8 mouse cellular contexts compared by ENCODE assay signal in genomic region chr13:101719312-101719870, GRCm38 (mm10). TPM values are rescaled to one million over a fixed set of nuclear protein-coding genes. Genes with fewer than 3 reads are reported as not detected.
DNase-seq lines count a peak whose midpoint lies in the region; ATAC-seq and TF ChIP-seq lines count a peak whose summit lies in the region.

No protein-coding gene starts in this region.

- H3K27me3 ChIP-seq in forebrain, embryonic 16.5 days (replicated peaks; ENCODE audit: control insufficient read depth, insufficient read depth, low read length): no peaks in the 10 kb centered on the region
- no peaks in the 10 kb centered on the region for H3K27me3 ChIP-seq in lung, embryonic 16.5 days (ENCODE audit: control insufficient read depth, insufficient read depth, low read depth, low read length)

- ATAC-seq in forebrain, embryonic 16.5 days: peak; percentile 57; the same call in 1 of the 2 replicates
- peak; percentile 73 for ATAC-seq in lung, embryonic 16.5 days (ENCODE audit: low read depth)

- WGBS in forebrain, embryonic 16.5 days: 6% methylated on average over 11 of the region's 11 CpGs
- 9% methylated on average over 11 of the region's 11 CpGs for WGBS in lung, embryonic 16.5 days

- H3K4me2 ChIP-seq in forebrain, embryonic 16.5 days (ENCODE audit: low read length): peak overlapping the region; percentile 42
- peak overlapping the region; percentile 39 for H3K4me2 ChIP-seq in lung, embryonic 16.5 days (ENCODE audit: low read depth, low read length)

- intact Hi-C loops in heart, postnatal 36 days (cut with DNase I): no loop called here

- H3K9me3 ChIP-seq in forebrain, embryonic 16.5 days (ENCODE audit: control insufficient read depth, low read length): no peaks in the 10 kb centered on the region
- no peaks in the 10 kb centered on the region for H3K9me3 ChIP-seq in lung, embryonic 16.5 days (ENCODE audit: control insufficient read depth, low read length)

- DNase-seq in MN1 (ENCODE audit: low spot score): peak; percentile 77
- DNase-seq in cerebellum, adult 18-20 months: peak; percentile 76 to 80
- peak; percentile 78 to 85 for DNase-seq in heart, postnatal 36 days
- peak; percentile 64 to 86 for DNase-seq in layer of hippocampus, adult 2 months (ENCODE audit: low spot score in 2 of 2)
- peak; percentile 75 for DNase-seq in ovary, postnatal 36 days (ENCODE audit: low spot score)
- DNase-seq in thymus, postnatal 25 days: peak; percentile 88

- H3K4me3 ChIP-seq in forebrain, embryonic 16.5 days (replicated peaks; ENCODE audit: low read length): no peak overlapping the region
- H3K4me3 ChIP-seq in layer of hippocampus, adult 2 months: peak overlapping the region; percentile 31
- peak overlapping the region; percentile 2; the same call in 1 of the 2 replicates for H3K4me3 ChIP-seq in lung, embryonic 16.5 days (ENCODE audit: low read length)

- peak; percentile 89 for TF ChIP-seq CTCF in layer of hippocampus, adult 2 months (conservative IDR thresholded peaks at IDR 0.05)

- no peak overlapping the region for H3K9ac ChIP-seq in forebrain, embryonic 16.5 days (replicated peaks; ENCODE audit: low read depth, low read length)
- no peak overlapping the region for H3K9ac ChIP-seq in lung, embryonic 16.5 days (ENCODE audit: low read length)

- H3K27ac ChIP-seq in forebrain, embryonic 16.5 days (ENCODE audit: low read length): no peak overlapping the region; the same call in 1 of the 2 replicates
- peak overlapping the region; percentile 24; the same call in 1 of the 2 replicates for H3K27ac ChIP-seq in layer of hippocampus, adult 2 months
- H3K27ac ChIP-seq in lung, embryonic 16.5 days (ENCODE audit: low read length): peak overlapping the region; percentile 84

- peaks cover 12% of the 10 kb centered on the region for H3K4me1 ChIP-seq in forebrain, embryonic 16.5 days (replicated peaks; ENCODE audit: control insufficient read depth, insufficient read depth, low read length)
- peaks cover 38% of the 10 kb centered on the region for H3K4me1 ChIP-seq in lung, embryonic 16.5 days (replicated peaks; ENCODE audit: control insufficient read depth, insufficient read depth, low read length)

- no peaks in the 10 kb centered on the region for H3K36me3 ChIP-seq in forebrain, embryonic 16.5 days (ENCODE audit: control insufficient read depth, insufficient read depth)
- no peaks in the 10 kb centered on the region for H3K36me3 ChIP-seq in lung, embryonic 16.5 days (ENCODE audit: control insufficient read depth, insufficient read depth, low read length)

RNA-seq across cellular contexts. Expression of gene Pik3r1, which starts 48.6 kb away (rescaled TPM):
- 36.4 and 42.7 TPM in 2 replicates for polyA plus RNA-seq in forebrain, embryonic 16.5 days (2015; fragmentation: Nextera tagmentation; extraction: Ambion mirVana)
- 100 to 1,000 TPM; 102 to 142 TPM for total RNA-seq in heart, postnatal 36 days (2021)
- total RNA-seq in layer of hippocampus, adult 2 months (2021): 10 to 100 TPM; 79.8 to 80.8 TPM
- polyA plus RNA-seq in lung, embryonic 16.5 days (2015; fragmentation: Nextera tagmentation; extraction: Ambion mirVana): 28.5 and 31.1 TPM in 2 replicates
